Mouse (Mus musculus) stomach, embryonic 14.5 days (tissue): Measurements from ENCODE around the gene Def6. TPM values are rescaled to one million over a fixed set of nuclear protein-coding genes. Genes with fewer than 3 reads are reported as not detected.
A peak's percentile ranks its signal among the peaks of the same experiment; 100 is the strongest.
"Not testable (repeated sequence)": the region's sequence is repeated elsewhere in the genome, so short reads cannot be mapped to it uniquely, and the experiment has no call there.

Experiments used
- ATAC-seq: fragments of 200-750 bp; cut with Nextera tagmentation; 2 replicates; pipeline ENCODE4 v1.8.0; 2017; ENCODE audit warnings: low read depth, moderate TSS enrichment; ENCODE audit not compliant: insufficient number of reproducible peaks, insufficient read depth, low FRiP score
- H3K27ac ChIP-seq: fragments of 300-500 bp; sonication (generic); 2 replicates; pipeline ENCODE4 v1.5.1; 2014; ENCODE audit warnings: mild to moderate bottlenecking, low read length, moderate library complexity, mixed read lengths
- H3K27me3 ChIP-seq: fragments of 300-500 bp; sonication (generic); 2 replicates; pipeline ENCODE4 v1.6.1; 2014; ENCODE audit warnings: low read length, control low read depth, mixed read lengths; ENCODE audit not compliant: control insufficient read depth, insufficient read depth
- H3K36me3 ChIP-seq: fragments of 300-500 bp; sonication (generic); 2 replicates; pipeline ENCODE4 v1.6.1; 2014; ENCODE audit warnings: mild to moderate bottlenecking, control low read depth, low read length, moderate library complexity, mixed read lengths; ENCODE audit not compliant: control insufficient read depth, insufficient read depth
- H3K4me1 ChIP-seq: fragments of 300-500 bp; sonication (generic); 2 replicates; pipeline ENCODE4 v1.6.1; 2014; ENCODE audit warnings: low read length, control low read depth, mixed read lengths; ENCODE audit not compliant: control insufficient read depth, insufficient read depth
- H3K4me2 ChIP-seq: fragments of 300-500 bp; sonication (generic); replicated peaks from 2 replicates; pipeline ENCODE4 v1.6.1; 2014; ENCODE audit warnings: low read depth, low read length, control low read depth
- H3K4me3 ChIP-seq: fragments of 300-500 bp; sonication (generic); 2 replicates; pipeline ENCODE4 v1.5.1; 2014; ENCODE audit warnings: low read depth, low read length, control low read depth
- H3K9ac ChIP-seq: fragments of 300-500 bp; sonication (generic); replicated peaks from 2 replicates; pipeline ENCODE4 v1.6.1; 2014; ENCODE audit warnings: low read depth, mild to moderate bottlenecking, control low read depth, low read length, moderate library complexity, mixed read lengths
- H3K9me3 ChIP-seq: fragments of 300-500 bp; sonication (generic); 2 replicates; pipeline ENCODE4 v1.6.1; 2016; ENCODE audit warnings: low read depth, low read length, control low read depth; ENCODE audit not compliant: control insufficient read depth
- WGBS: fragments of 180-500 bp; shearing (Covaris S2); extraction: QIAGEN DNeasy Blood & Tissue Kit; methylation state at CpG from one replicate; pipeline ENCODE4 v1.1.7; 2014; 5-methylcytosine and 5-hydroxymethylcytosine counted together
- polyA plus RNA-seq: library from polyadenylated mRNA; unstranded; fragments of >200 nt; fragmentation: Nextera tagmentation; extraction: Ambion mirVana; gene quantifications from 2 replicates; pipeline ENCODE4 v1.2.1, GENCODE M21; 2014

Def6 gene
- polyA plus RNA-seq, 1 experiment from 2014 or later: 4.1 TPM

DNA sequence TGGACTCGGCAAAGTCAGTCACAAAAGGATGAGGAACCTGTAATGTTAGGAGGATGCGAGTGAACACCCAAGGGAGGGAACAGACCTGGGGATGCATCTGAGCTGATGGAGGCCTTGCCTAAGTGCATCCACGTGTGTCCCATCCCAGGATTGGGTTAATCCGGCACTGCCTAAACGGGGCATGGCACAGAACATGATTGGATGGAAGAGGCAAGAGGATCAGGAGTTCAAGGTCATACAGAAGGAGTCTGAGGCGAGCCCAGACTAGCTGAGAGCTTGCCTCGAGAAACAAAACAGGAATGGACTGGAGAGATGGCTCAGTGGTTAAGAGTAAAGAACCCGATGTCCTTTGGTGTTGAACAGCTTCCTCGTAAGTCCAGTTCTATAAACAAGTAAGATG is 4.8 kb downstream of the Def6 start:
- no peaks in the 10 kb centered on the region for H3K9me3 ChIP-seq
- H3K36me3 ChIP-seq: no peaks in the 10 kb centered on the region
- H3K4me3 ChIP-seq: no peak overlapping the region
- H3K9ac ChIP-seq: no peak overlapping the region
- H3K27me3 ChIP-seq: no peaks in the 10 kb centered on the region
- H3K4me2 ChIP-seq: no peak overlapping the region
- 56% methylated on average over 9 of the region's 9 CpGs for WGBS
- H3K27ac ChIP-seq: no peak overlapping the region
- no peak for ATAC-seq
- peaks cover 12% of the 10 kb centered on the region; the same call in 1 of the 2 replicates for H3K4me1 ChIP-seq

- no peaks in the 10 kb centered on the region for H3K9me3 ChIP-seq
- H3K4me1 ChIP-seq: peaks cover 14% of the 10 kb centered on the region; the same call in 1 of the 2 replicates
- WGBS: 24% methylated on average over 4 of the region's 4 CpGs
- no peak overlapping the region for H3K27ac ChIP-seq
- H3K4me3 ChIP-seq: no peak overlapping the region
- no peaks in the 10 kb centered on the region for H3K27me3 ChIP-seq
- peak; percentile 28; the same call in 1 of the 2 replicates for ATAC-seq
- H3K9ac ChIP-seq: no peak overlapping the region
- no peak overlapping the region for H3K4me2 ChIP-seq
- no peaks in the 10 kb centered on the region for H3K36me3 ChIP-seq
Measured at GRCm38 (mm10) chr17:28213236-28213635, 5.7 kb downstream of the Def6 start.

DNA sequence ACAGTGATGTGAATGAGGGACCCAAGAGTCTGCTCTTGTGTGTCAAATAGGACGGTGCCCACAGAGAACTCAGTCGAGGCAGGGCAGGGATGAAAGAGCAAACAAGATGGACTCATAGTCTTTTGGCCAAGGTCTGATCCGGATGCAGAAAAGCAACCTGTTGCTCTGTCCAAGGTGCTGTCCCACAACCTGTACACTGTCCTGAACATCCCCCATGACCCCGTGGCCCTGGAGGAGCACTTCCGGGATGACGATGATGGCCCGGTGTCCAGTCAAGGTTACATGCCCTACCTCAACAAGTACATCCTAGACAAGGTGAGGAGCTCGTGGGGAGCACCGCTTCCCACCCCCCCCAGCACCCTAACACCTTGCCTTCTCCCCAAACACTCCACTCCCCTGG is 9.2 kb downstream of the Def6 start:
- no peak for ATAC-seq
- peaks cover 10% of the 10 kb centered on the region; the same call in 1 of the 2 replicates for H3K4me1 ChIP-seq
- H3K9ac ChIP-seq: no peak overlapping the region
- 84% methylated on average over 9 of the region's 9 CpGs for WGBS
- no peak overlapping the region for H3K4me2 ChIP-seq
- no peaks in the 10 kb centered on the region for H3K36me3 ChIP-seq
- no peak overlapping the region for H3K4me3 ChIP-seq
- H3K27me3 ChIP-seq: no peaks in the 10 kb centered on the region
- H3K9me3 ChIP-seq: no peaks in the 10 kb centered on the region
- H3K27ac ChIP-seq: no peak overlapping the region

DNA sequence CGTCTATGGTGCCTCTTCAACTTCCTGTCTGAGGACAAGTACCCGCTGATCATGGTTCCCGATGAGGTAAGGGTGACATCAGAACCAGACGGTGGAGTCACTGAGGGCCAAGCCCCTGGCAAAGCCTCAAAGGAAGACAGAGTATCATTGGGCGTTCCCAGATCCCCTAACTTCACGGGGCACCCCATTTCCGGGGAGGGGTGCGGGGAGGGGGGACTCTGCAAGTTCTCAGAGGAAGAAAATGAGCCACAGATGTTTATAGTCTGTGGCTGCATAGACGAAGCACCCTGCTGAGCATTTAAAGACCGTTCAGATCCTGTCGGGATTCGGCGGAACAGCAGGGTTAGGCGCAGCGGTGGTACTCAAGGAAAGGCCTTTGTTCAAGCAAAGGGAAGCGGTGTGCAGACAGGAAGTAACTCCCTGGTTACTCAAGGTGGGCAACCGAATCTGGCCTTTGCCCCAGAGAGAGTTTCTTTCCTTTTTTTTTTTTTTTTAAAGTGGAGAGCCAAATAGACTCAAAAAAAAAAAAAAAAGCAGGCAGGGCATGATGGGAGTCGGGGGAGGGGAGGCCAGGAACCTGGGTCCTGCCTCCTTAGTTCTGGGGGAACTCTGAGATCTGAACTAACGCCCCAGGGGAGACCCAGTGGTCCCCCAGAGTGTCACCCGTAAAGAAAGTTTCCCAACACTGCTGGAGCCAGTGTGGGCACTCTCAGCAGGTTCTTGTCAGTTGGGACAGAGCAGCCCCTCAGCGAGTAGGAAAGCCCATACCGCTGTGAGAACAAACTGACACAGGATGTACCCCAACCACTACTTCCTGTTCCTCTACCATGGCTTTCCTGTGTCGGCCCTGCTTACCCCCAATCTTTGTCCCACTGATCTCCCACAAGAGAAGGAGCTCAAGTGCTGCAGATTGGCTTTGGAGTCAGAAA is 10.4 kb downstream of the Def6 start:
- Histone ChIP-seq H3K9ac (no peak overlapping the region), H3K9me3 (no peaks in the 10 kb centered on the region), H3K27ac (no peak overlapping the region), H3K36me3 (no peaks in the 10 kb centered on the region), H3K4me2 (no peak overlapping the region), H3K4me3 (no peak overlapping the region), H3K4me1 (peaks cover 8% of the 10 kb centered on the region; the same call in 1 of the 2 replicates), H3K27me3 (no peaks in the 10 kb centered on the region)
- no peak for ATAC-seq
- WGBS: 27% methylated on average over 23 of the region's 23 CpGs

GRCm38 (mm10) chr17:28222463-28222862 is 14.9 kb downstream of the Def6 start:
- WGBS: 93% methylated on average over 10 of the region's 10 CpGs
- H3K9me3 ChIP-seq, H3K4me2 ChIP-seq, H3K9ac ChIP-seq, H3K4me3 ChIP-seq, H3K27ac ChIP-seq, H3K27me3 ChIP-seq, H3K36me3 ChIP-seq, ATAC-seq: not testable (repeated sequence)
- peaks cover 12% of the 10 kb centered on the region; the same call in 1 of the 2 replicates for H3K4me1 ChIP-seq

DNA sequence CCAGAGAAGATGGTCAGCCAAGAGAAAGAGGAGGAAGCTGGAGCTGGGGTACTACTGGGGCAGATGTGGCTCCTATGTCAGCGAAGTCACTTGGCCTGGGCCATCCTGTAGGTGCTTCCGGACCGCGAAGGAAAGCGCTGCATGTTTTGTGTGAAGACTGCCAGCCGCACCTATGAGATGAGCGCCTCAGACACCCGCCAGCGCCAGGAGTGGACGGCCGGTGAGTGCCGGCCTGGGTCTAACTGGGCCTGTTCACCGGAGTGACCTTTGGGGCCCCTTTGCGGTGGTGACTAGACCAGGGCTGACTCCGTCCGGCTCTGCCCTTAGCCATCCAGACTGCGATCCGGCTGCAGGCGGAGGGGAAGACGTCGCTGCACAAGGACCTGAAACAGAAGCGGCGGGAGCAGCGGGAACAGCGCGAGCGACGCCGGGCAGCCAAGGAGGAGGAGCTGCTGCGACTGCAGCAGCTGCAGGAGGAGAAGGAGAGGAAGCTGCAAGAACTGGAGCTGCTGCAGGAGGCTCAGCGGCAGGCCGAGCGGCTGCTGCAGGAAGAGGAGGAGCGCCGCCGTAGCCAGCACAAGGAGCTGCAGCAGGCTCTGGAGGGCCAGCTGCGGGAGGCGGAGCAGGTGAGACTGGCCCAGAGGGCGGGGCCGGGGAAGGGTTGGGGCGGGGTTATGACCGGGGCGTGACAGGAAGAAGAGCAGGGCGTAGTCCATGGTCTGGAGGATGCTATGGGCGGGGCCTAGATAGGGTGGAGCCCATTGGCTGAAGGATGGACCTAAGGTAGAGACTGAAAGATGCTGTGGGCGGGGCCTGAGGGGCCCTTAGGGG is 16.2 kb downstream of the Def6 start:
- Histone ChIP-seq H3K4me1 (peaks cover 4% of the 10 kb centered on the region; the same call in 1 of the 2 replicates), H3K9ac (peak overlapping the region; percentile 58), H3K4me3 (peak overlapping the region; percentile 49), H3K36me3 (no peaks in the 10 kb centered on the region), H3K27me3 (no peaks in the 10 kb centered on the region), H3K4me2 (peak overlapping the region; percentile 99), H3K9me3 (no peaks in the 10 kb centered on the region), H3K27ac (peak overlapping the region; percentile 88)
- ATAC-seq: peak; percentile 93
- 2% methylated on average over 46 of the region's 46 CpGs for WGBS

GRCm38 (mm10) chr17:28224615-28225014 is 17.0 kb downstream of the Def6 start:
- Histone ChIP-seq H3K4me1 (peaks cover 4% of the 10 kb centered on the region; the same call in 1 of the 2 replicates), H3K27ac (no peak overlapping the region; the same call in 1 of the 2 replicates), H3K4me2 (no peak overlapping the region), H3K9me3 (no peaks in the 10 kb centered on the region), H3K36me3 (no peaks in the 10 kb centered on the region), H3K9ac (no peak overlapping the region), H3K4me3 (no peak overlapping the region), H3K27me3 (no peaks in the 10 kb centered on the region)
- WGBS: 79% methylated on average over 10 of the region's 10 CpGs
- ATAC-seq: no peak

GRCm38 (mm10) chr17:28226014-28226413 is 18.4 kb downstream of the Def6 start:
- ATAC-seq: peak; percentile 39; the same call in 1 of the 2 replicates
- Histone ChIP-seq H3K4me2 (peak overlapping the region; percentile 42), H3K9me3 (no peaks in the 10 kb centered on the region), H3K4me3 (peak overlapping the region; percentile 15; the same call in 1 of the 2 replicates), H3K36me3 (no peaks in the 10 kb centered on the region), H3K27ac (no peak overlapping the region), H3K9ac (no peak overlapping the region), H3K27me3 (no peaks in the 10 kb centered on the region), H3K4me1 (peaks cover 4% of the 10 kb centered on the region; the same call in 1 of the 2 replicates)
- WGBS: 0% methylated on average over 21 of the region's 21 CpGs
